Mouse (Mus musculus) testis, postnatal 10 days (tissue): ENCODE data around the gene Bag5.
A peak's percentile ranks its signal among the peaks of the same experiment; 100 is the strongest.
"Not testable (repeated sequence)": the region's sequence is repeated elsewhere in the genome, so short reads cannot be mapped to it uniquely, and the experiment has no call there.

Source experiments
- DNase-seq: peaks from one replicate; pipeline ENCODE4 v3.0.0; 2021; ENCODE audit warnings: low spot score

Bag5 gene

DNA sequence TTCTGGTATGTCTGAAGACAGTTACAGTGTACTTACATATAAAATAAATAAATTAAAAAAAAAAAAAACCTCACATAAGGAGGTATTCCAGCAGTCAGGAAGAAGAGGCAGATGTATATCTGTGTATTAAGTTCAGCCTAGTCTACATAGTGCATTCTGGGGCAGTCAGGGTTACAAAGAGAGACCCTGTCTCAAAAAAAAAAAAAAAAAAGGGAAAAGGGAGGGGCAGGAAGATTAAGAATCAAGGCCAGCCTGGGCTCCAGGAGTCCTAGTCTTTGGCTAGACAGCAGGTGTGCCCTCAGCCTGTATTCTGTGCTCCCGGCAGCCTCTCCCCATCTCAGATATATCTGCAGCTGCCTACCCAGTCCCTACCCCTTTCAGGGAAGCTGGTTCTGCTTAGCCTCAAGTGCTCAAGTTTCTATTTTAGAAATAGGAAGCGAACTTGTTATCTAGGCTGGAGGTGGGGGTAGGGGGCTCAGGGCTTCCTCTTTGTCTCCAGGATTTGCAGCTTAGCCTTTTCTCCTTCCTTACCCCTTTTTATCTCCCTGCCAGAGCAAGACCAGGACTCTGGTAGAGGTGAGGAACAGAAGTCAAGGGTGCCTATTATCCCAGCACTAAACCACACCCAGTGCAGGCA lies 38.1 kb downstream of the Bag5 start:
- DNase-seq: no peak

DNA sequence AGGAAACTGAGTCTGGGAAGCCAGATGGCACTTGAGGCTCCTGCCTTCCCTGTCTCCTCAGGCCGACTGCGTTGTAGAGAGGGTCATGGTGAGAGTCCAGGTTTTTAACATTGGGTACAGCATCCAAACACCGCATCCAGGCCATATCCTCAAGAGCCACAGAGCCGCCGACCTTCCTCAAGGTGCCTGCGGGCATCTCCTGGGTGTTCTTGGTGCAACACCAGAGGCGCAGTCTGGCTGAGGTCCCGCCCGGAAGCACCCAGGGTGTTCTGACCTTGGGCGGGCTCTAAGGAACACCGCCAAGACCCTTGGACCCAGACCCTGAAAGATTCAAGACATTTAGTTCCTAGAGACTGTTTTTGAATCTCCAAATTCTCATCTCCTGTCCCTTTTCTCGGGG lies 40.5 kb downstream of the Bag5 start:
- DNase-seq: no peak

DNA sequence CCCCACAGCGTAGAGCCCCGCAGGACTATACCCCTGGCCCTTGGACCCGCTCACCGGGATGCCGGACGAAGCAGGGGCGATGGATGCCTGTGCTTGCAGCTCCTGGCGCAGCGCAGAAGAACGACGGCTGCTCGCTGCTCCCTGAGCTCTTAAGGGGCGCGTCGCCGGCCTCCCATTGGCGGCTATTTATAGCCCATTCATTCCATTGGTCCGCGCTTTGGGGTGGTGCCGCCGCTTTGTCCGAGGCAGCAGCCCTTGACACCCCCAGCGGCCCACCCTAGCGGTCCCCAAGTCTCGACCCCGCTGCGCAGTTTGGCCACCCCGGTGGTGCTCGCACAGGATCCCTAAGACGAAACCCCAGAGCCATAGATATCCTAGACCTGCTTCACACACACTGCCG lies 40.9 kb downstream of the Bag5 start, which contains the start of gene Ckb:
TSS of gene Ckb (minus strand) at position 163 of the 400 bp plus-strand sequence.
- peak; percentile 79 for DNase-seq

DNA sequence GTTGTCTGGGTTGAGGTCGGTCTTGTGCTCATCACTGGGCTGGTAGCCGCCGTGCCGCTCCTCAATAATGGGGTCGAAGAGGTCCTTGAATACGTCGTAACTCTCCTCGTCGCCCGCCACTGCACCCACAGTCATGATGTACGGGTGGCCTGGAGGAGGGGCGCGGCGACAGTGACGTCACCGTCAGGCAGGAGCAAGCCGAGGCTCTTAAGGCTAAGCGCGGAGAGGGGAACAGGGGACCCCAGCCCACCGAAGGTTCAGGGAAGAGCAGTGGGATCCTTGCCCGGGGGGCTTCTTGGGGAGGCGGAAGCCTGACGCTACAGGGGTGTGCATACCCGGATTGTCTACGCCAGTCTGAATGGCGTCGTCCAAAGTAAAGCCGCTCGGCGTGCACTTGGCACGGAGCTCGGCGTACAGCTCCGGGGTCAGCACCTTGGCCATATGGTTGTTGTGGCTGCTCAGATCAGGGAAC lies 41.6 kb downstream of the Bag5 start:
- peak; percentile 70 for DNase-seq

DNA sequence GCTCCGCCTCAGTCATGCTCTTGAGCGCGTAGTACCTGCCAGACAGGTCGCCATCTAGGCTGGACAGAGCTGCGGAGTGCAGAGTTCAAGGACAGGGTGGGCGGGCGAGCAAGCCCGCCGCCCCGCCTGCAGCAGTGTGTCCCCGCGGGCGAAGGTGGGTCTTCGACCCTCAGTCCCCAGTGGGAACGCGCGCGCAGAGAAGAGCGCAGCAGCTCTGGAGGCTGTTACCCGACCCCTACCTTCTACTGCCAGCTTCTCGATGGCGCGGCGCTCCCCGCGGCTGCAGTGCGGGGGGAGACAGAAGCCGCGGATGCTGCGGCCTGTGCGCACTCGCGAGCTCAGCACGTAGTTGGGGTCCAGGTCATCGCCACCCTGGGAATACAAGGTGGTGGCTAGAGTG lies 42.1 kb downstream of the Bag5 start:
- no peak for DNase-seq

DNA sequence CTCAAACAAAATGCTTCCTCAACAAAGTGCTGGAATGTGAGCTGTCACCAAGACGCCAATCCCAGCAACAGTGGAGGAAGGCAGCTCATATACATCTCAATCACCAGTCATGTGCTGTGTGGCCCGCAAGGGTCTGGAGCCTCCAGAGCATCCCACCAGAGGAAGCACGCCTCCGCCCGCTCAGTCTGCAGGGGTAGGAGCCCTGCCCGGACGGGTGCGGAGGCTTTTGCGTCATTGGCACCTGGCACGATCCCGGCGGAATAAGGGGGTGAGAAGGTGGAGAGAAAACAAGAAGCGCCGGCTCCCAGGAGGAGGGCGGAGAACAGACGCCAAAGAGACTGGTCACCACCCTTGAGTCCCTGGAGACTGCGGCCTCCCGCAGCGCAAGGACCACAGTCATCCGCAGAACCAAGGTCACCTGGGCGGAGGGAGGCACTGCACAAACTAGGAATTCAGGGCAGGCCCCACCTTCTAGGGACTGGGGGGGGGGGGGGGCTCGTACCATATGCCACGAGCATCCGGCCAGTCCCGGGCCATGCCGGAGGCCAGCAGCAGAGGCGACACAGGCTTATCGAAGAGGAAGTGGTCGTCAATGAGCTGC lies 42.6 kb downstream of the Bag5 start:
- DNase-seq: no peak

DNA sequence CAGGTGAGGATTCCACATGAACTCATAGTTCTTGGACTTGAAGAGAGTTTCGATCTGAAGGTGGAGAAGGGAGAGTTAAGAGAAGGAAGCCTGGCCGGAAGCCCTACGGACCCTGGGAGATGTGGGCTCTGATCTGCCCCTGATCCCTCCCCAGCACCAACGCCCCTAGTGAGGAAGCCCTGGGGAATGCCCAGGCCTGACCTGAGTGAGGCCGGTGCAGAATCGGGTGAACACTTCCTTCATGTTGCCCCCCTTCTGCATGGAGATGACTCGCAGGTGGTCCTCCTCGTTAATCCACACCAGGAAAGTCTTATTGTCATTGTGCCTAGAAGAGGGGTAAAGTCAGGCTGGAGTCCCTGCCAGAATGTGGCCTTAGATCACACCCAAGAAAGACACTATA lies 43.1 kb downstream of the Bag5 start:
- no peak for DNase-seq

DNA sequence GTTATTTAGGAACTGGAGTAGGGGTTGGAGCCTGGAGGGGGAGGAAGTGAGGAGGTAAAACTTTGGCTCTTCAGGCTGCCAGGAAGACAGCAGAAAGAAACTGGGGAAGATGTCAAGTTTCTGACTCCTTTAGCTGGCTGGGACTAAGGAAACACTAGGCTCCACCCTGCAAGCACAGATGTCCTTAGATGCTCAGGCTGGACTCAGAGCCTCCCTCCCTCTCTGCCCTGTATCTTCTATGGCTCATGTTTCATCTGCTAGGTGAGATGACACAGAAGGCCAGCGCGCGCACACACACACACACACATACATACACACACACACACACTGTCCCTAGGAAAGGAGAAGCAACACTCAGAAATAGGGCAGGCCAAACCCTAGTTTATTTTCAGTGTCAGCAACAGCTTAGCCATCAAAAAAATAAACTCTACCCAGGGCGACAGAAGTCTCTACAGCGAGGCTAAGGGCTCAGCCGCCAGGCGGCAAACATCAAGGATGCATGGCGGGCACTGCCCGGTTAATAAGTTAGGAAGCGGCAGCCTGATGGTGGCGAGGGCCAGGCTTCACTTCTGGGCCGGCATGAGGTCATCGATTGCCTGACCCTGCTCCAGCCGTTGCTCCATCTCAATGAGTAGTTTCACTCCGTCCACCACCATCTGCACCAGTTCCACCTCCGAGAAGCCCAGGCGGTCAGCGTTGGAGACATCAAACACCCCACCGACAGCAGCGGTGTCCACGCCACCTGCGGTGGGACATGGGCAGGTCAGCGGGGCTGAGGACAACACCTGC lies 43.9 kb downstream of the Bag5 start:
- DNase-seq: peak; percentile 46

DNA sequence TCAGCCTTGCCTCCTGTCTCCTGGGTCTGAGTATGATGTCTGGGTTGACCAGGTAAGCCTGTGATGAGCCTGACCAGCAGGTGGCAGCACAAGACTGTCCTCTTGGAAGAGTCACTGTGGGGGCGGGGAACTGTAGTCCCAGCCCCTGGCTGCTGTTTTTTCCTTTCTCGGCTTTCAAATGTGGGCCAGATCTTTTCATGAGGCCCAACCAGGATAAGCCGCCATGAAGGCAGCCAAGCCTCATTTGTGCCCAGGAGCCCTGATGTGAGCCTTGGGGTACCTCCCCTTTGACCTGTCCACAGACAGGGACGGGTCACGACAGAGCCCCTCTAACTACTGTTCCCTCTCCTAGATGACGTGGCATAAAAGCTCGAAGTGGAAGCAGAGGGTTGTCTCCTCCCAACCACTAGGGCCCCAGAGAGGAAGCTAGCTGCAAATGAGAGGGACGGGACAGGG lies 44.6 kb downstream of the Bag5 start:
- peak; percentile 100 for DNase-seq

DNA sequence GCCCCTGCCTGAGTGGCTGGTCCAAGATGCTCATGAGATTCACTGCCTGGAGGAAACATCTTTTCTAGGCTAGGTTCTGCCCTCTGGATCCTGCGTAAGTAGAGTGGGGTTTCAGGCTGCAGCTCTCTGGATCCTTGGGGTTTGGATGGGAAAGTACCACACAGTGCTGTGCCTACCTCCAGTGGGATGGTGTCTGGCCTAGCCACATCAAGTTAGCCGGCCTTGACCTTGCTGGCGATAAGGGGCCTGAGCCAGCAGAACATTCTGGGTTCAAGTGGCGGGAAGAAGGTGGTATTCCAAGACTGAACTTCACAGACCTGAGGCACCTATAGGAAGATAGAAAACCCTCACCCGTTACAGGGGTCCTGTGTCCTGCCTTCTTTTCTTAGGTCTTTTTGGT lies 45.6 kb downstream of the Bag5 start:
- no peak for DNase-seq

DNA sequence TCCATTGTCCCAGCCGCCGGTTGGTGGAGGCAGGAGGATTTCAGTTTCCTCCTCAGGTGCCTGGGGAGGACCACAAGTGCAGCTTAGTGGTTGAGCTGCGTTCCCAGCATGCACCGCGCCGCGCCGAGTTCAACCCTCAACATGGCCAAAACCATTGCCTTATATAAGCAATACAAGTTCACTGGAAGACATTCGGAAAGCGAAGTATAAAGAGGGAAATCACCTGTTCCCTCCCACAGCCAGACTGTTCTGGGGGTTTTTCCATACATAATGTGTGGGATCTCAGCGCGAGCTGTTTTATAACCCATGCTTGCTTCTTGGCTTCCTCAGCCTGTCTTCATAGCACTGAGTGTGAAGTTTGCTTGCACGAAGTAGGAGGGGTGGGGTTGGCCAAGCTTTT lies 46.7 kb downstream of the Bag5 start:
- DNase-seq: no peak

DNA sequence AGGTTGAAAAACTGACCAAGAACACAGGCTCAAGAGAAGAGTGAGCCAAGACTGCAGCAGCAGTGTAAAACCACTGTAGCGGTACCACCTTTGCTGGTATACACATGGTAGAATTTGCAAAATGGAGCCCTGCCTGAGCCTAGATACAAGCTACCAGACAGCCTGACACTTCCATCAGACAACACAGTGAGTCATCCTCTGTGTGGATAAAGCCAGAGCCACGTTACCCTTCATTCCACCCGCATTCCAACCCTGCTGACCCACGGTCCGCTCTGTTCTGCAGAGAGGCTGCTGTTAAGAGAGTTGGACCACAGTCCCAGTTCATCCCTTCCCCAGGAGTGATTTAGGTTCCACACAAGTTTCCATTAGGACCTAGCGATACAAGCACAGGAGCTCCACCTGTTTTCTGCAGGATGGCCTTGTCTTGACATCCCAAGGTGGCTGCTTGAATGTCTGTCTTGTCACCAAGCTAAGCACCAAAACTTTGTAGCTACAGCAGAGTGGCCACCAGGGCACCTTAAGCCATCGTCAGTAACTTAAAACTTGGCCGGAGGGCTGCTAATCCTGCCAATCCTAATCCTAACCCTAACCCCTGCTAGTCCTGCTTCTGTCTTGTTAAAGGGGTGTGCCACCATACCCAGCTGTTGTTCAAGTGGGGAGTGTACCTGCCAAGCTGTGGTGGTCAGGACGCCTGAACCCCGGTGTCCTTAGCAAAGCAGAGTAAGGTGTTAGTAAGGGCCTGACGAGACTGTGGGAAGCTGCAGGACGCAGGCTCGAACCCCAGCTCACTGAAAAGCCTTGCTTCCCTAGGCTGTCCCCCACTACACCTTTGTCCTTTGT lies 47.8 kb downstream of the Bag5 start:
- DNase-seq: no peak

DNA sequence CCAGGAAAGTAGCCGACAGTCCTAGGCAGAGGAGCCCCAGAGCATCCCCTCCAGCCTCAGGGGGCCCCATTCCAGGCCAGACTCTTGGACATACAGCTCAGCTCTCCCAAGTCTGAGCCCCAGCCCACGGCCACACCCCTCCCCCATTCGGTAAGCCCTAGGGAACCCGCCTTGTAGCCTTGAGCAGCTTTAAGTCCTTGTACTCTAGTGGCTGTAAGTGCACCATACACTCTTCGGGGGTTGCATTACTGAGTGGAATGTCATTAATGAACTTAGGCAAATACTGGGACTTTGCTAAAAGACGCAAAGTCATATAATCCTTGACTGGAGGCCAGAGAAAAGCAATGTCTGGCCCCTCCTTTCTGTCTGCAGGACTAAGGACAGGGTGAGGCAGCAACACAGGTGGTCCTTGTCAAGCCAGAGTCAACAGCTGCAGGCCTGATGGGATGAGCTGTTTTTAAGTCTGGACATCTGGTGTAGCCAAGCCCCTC lies 48.9 kb downstream of the Bag5 start:
- DNase-seq: peak; percentile 75

DNA sequence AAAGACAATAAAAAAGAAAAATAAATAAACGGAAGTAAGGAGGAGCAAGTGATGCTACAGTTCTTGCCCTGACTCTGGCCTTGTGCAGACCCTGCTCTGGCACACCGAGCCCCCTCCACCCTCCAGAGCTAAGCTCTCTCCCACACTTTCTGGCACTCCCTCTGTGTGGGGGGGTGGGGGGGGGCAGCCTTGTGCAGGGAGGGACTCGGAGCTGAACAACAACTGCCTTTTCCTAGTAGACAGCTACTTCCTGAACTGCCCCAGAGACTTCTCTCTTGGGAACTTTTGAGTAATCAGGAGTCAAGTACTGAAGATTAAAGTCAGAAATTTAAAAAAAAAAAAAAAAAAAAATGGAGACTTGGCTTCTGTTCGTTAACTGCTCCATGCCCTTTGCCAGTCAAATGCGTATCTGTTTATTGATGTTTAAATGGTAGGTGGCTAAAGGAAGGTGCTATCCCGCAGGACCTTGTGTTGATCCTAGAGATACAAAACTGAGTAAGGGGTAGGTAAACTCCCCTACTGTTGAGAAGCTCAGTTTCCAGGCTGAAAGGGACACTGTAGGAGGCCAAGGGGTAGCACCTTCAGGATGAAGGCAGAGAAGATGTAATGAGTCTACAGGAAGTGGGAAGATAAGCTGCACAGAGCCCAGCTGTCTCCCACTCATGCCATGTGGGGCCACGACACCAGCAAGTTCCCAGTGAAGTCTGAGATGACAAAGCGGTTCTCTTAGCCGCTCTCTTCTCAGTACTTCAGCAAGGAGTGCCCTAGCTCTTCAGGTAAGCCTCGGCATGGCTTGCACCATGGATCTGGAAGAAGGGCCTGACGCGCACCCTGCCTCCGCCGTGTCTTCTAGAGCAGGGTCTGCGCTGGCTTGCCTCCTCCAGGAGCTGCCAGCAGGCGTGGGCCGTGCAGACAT lies 49.6 kb downstream of the Bag5 start:
- DNase-seq: no peak

DNA sequence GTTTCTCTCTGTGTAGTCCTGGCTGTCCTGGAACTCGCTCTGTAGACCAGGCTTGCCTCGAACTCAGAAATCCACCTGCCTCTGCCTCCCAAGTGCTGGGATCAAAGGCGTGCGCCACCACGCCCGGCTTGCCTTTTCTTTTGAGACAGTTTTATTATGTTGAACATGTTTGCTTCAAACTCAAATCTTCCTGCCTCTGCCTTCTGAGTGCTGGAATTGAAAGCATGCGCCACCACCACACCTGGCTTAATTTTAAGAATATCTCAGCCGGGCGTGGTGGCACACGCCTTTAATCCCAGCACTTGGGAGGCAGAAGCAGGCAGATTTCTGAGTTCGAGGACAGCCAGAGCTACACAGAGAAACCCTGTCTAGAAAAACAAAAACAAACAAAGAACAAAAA lies 51.5 kb downstream of the Bag5 start:
- DNase-seq: not testable (repeated sequence)

DNA sequence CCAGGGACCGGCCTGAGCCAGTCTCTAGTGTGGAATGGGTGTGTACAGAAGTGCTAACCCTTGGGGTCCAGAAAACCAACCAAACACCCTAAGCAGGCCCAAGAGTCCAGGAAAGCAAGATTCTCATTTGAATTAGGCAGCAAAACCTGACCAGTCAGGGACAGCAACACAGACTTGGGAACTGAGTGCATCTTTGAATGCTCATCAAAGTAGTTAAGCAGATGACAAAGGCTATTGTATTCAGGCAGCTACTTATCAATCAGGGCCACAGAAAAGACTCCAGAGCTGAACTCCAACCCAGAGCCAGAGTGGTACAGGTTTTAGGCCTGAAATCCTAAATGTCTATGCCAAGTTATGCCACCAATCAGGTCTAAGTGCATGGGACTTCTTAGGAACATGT lies 52.4 kb downstream of the Bag5 start:
- no peak for DNase-seq
